Mouse (Mus musculus) left cerebral cortex, postnatal 14 days (tissue): ENCODE results near the gene Frmd5. TPM values are rescaled to one million over a fixed set of nuclear protein-coding genes. Genes with fewer than 3 reads are reported as not detected.
"Not testable (repeated sequence)": the region's sequence is repeated elsewhere in the genome, so short reads cannot be mapped to it uniquely, and the experiment has no call there.

ENCODE experiments used
- DNase-seq, 2 experiments: peaks; one replicate each; pipeline ENCODE4 v3.0.0; 2021 to 2022; ENCODE audit warnings: low spot score in 2 of 2, mixed read lengths in 1 of 2
- intact Hi-C: fragments of 180-260 bp; cut with DNase I; formaldehyde crosslinking; loops from one replicate; pipeline ENCODE4 v1.15.1; 2025
- long read RNA-seq, 2 experiments: library from polyadenylated mRNA; stranded (forward); transcript quantifications; one replicate each; pipeline ENCODE4 v2.0.0; 2021
- total RNA-seq, 2 experiments: library from RNA; stranded (reverse); gene quantifications; 2 replicates each; pipeline ENCODE4 v1.2.3; 2021

Frmd5 gene
- 10 to 100 TPM; 47.7 to 54.5 TPM for total RNA-seq
- long read RNA-seq, experiment 1, partial matches to known transcripts = 7 of 19 reads
- long read RNA-seq, experiment 1, other reads (novel, unspliced or antisense) = 12 of 19 reads
- long read RNA-seq, experiment 2, partial matches to known transcripts = 13 of 21 reads
- long read RNA-seq, experiment 2, other reads (novel, unspliced or antisense) = 8 of 21 reads

DNA sequence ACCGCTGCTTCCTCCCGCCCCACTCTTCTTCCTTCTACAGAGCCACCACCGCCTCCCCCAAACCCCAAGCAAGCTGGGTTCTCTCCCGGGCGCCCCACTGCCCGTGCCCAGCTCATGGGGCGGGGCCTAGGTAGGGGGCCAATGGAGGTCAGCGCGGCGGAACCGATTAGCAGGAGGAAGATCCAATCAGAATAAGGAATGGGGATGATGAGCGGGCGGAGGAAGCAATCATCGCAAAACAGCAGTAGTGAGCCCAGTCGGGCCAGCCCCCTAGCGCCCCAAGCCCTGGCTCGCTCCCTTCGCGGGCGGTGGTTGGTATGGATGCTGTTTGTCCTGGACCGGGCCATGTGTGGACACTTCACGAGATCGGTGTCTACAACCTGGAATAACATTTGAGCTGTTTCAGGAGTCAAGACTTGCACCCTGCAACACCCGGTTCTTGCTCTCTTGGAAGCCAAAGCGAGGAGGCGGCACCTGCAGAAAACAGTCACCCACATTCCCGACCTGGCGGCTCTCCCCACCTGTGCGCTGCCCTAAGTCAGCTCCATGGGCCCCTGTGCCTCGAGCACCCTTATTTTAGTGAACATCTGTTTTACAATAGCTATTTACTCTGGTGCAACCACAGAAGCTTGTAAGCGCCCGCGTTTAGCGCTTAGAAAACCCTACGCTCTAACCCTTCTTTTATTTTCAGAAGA lies at the start of gene Frmd5:
TSS of gene Frmd5 (minus strand) at position 129 of the 695 bp plus-strand sequence.
- intact Hi-C loops = no loop called here
- peak; percentile 94 to 95 for DNase-seq

DNA sequence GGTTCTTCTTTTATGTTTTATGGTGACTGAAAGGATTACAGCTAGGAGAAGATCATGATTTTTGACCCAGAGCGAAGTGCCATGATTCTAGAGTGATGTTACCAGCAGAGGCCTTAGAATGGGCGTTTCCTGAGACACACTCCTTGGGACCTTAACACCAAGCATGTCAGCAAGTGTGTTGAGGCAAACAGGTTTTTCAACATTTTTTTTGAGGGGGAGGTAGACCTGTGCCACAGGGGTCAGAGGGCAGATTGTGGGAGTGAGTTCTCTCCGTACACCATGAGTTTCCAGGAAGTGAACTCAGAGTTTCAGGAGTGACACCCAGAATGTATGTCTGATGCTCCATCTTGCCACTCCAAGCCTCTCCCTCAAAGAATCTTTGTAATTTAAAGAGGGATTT lies 47.1 kb upstream of the Frmd5 start:
- intact Hi-C loops = no loop called here
- DNase-seq = no peak

DNA sequence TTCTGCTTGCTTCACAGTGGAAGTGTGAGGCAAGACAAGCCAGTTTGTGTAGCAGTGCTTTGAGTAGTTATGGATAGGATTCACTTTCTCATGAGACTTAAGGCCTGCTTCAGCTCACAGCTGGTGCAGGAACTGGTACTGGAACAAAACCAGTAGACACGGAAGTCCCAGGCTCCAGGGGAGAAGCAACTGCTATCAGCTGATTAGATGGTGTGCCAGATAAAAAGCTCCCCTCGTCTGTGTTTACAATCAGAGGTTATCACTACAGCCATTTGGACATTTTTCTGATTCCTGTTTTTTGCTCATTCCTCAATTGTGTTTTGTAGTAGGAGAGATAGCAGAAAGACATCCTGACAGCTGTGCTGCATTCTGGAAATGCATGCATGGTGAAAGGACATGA lies 45.2 kb upstream of the Frmd5 start:
- no peak for DNase-seq
- intact Hi-C loops = no loop called here

DNA sequence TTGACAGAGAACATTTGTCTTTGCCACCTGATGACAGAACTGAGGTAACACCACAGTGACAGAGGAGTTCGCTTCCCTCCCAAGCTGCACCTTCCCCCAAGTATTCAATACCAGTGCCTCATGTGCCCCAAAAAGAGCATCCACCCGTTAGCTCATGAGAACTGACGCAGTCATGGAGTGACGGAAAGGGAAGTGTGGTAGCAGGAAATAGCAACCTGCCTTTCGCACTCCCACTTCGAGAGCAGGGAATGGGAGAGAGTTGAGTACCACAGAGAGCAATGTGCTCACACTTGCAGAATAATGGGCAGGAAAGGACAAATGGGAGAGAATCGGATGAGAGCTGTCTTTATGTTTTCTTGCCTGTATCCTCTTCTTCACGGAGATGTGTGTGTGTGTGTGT lies 39.2 kb upstream of the Frmd5 start:
- no peak for DNase-seq
- intact Hi-C loops = no loop called here

DNA sequence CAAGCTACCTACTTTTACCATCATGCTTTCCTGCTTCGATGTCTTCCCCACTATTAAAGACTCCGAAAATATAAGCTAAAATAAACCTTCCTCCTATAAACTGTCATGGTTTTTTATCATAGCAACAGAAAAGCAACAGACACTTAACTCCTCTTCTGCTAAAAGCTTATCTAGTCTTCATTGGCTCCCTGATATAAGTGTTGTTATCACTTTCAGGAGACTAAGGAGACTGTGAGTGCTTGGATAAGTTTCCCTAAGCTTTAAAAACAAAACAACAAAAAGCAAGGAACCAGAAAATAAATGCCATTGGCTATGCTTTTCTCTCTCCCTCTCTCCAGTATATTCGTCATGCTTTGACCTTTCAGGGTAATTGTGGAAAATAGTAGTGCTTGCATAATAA lies 35.4 kb upstream of the Frmd5 start:
- intact Hi-C loops = no loop called here
- DNase-seq = no peak

DNA sequence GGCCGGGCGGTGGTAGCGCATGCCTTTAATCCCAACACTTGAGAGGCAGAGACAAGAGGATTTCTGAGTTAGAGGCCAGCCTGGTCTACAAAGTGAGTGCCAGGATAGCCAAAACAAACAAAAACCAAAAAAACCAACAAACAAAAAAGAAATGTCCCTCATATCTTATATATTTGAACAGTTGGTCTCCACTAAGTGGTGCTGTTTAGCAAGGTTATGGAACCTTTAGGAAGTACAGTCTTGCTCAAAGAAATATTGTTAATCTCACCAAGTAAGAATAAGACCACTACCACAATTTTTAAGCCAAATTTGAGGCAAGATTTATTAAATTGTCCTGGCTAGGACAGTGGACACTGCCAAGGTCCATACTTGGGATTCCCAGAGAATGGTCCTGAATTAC lies 34.6 kb upstream of the Frmd5 start:
- no peak for DNase-seq
- intact Hi-C loops = no loop called here

DNA sequence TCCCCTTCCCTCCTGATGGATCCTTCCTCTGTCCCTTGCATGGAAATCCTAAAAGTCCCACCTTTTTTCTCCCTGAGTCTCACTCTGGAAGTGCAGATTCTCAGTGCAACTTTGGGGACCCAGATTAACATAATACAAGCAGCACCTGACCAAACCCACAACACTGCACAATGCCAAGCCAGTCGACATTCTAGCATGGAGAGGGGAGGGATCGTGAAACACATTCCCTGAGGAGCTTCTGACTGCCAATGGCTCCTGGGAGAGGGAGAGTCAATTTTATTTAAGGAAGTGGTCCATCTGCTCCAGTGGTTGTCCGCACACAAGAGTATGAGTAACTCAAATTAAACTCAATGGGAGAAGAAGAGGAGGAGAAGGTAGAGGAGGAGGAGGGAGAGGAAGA lies 28.0 kb upstream of the Frmd5 start:
- peak in 1 of 2 experiments; percentile 18 for DNase-seq
- intact Hi-C loops = no loop called here

DNA sequence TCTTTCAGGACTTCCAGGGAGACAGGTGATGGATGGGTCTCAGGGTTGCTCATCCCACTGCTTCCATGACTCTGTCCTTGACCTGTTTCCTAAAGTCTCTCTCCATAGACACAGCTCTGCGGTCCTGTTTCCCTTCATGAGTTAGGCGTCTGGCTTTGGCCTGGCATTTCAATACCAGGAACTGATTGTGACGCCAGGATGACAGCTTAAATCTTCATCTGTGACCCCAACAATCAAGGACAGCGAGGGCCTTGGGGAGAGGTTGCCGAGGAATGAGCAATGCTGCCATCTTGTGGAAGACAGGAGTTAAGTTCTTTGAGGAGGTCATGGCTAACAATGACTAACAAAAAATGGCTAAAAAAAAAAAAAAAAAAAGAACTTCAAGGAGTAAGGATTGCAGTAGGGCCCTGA lies 25.6 kb upstream of the Frmd5 start:
- peak; percentile 63 to 68 for DNase-seq
- intact Hi-C loops = loop anchor here (2.0 kb wide), 1 partner anchor 262 kb away; no protein-coding TSS in a partner anchor

DNA sequence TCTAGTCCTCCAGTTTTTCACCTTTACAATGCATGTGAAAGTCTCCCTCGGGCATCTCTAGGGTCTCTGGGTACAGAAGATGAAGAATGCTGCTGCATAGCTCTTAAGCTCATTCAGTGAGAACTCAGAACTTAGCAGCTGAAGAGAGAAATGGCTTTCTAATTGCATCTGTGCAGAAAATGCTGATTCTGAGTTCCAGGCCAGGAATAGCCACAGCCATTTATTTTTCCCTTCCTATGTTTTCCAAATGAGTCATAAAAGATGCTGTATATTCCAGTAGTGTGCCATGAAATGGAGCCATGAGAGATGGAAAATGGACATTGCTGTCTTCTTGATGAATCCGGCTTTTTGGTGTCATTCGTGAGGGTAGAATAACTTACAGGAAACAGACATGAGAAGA lies 21.5 kb upstream of the Frmd5 start:
- no peak for DNase-seq
- intact Hi-C loops = no loop called here

DNA sequence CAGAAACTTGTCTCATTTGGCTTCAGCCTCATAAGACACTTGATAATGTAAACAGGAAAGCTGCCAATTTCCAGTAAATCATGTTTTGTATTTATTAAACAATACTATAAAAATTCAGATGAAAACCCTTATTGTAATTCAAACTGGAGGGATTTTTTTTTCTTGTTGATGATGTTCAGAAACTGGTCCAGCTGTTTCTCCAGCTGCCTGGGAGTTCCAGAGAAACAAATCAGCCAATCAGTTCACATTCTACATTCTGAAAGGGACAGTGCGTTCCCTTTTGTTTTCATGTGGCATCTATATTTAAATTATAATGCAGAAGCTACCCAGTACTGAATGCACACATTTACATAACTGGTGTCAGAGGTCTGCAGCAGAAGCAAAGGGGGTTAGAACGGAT lies 19.3 kb upstream of the Frmd5 start:
- no peak for DNase-seq
- intact Hi-C loops = no loop called here

DNA sequence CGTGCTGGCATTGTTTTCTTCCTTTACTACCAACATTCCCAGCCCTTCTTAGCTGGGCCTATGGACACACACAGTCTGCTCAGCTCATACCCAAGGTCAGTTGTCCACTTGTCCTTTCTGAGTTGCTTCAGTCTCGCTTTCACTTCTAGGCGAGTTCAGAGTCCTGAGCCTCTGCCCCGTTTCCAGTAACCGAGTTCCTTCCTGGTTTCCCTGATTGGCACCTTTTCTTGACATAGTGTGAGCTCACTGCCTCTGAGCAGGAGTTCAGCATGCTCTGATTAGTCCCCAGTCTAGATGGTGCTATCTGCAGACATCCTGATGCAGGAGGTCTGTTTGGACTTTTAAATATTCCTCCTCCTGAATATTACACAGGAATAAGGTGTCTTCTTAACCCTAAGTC lies 17.8 kb upstream of the Frmd5 start:
- intact Hi-C loops = no loop called here
- DNase-seq = no peak

DNA sequence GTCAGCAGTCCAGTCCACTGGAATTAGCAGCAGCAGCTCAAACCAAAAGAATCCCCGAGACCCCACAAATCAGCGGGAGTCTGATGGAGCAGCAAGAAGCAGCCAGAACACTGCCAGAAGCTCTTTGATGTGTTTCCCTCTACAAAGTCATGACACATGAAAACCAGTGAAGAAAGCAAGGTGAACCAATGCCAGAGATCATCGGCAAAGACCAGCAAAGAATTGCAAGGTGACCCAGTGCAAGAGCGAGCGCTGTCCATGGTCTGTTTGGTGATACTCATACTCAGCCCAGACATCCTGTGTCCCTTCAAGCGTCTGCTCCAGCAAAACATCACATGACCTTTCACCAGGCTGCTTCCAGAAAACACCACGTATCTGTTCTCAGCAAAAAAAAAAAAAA lies 14.9 kb upstream of the Frmd5 start:
- DNase-seq = no peak
- intact Hi-C loops = no loop called here

DNA sequence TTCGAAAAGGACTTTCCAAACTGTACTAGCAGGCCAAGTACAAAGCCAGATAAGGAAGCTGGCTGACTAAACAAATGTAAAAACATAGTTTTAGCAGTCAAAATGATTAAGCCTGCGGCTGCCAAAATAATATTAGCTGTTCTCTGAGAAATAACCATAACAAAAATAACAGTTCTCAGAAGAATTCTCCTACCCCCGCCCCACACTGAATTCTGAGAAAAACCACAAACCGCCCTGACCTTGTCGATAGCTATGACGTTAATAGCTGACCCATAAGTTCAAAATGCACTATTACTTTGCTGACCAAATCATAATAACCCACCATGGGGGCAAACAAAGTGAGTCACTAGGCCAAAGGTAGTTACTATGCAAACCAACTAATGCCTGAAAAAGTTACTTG lies 4.0 kb upstream of the Frmd5 start:
- intact Hi-C loops, DNase-seq: not testable (repeated sequence)

DNA sequence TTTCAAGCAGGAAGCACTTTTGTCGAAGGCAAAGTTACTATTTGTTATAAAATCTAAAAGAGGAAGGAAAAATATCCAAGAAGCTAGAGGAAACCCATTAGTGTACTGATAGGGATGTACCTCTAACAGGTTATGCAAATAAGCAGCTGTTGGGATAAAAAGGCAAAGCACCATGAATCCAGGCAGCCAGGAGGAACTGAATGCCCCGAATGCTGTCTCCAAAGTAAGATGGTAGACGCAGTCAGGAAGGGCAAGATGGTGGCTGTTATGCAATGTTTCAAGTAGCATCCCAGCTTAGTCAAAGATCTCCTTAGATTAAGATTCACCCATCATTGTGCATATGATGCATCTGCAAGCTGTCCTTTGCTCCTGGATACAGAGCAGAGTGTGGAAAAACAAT lies 2.2 kb upstream of the Frmd5 start:
- no peak for DNase-seq
- intact Hi-C loops = no loop called here

DNA sequence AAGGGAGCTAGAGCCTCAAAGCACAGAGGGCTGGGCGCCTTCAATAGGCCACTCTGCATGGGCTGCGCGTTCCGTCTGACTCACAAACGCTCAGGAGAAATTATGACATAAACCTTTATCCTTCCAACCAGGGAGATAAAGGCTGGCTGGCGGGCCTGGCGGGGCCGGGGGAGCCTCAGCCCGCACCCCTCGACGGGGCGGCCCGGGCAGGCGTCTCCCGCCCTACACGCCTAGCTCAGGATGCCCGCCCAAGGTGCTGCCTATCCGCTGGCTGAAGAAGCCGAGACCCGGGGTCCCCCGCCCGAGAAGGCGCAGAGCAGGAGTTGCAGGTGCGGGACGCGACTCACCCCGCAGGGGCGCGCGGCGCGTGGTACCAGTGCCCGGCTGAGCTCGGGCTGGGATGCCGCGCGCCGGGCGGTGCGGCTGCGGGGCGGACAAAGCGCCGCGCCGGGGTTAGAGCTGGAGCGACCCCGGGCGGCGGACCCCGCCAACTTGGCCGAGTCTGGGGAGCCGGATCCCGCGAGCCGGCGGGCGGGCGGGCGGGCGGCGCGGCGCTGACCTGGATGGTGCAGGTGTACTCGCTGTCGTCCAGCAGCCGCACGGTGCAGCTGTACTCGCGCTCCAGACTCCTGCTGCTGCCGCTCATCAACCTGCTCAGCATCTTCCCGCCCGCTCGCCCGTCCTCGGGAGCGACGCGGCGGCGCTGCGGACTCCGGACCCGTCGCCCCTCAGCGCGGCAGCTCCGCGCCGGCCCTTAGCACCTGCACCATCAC lies 530 bp downstream of the Frmd5 start:
- intact Hi-C loops = no loop called here

DNA sequence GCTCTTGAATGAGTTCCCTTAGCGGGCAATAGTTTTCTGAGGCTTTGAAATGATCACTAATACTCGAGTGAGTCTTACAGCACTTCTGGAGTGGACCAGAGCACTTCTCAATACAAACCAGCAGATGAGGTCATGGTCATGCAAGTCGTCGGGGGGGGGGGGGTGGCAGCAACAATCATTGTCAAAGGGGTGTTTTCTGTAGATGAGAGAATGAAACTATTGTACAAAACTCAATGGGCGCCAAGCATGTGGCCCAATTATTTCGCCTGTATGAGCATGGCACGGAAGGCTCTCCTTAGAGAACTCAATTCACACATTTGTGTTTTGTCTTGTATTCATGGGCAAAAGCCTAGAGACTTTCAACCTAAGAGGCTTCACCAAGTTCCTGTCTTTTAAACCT lies 7.8 kb downstream of the Frmd5 start:
- DNase-seq = no peak
- intact Hi-C loops = no loop called here

More for the DNA sequence above, 530 bp downstream of the Frmd5 start:
- peak; percentile 30 to 39 for DNase-seq

DNA sequence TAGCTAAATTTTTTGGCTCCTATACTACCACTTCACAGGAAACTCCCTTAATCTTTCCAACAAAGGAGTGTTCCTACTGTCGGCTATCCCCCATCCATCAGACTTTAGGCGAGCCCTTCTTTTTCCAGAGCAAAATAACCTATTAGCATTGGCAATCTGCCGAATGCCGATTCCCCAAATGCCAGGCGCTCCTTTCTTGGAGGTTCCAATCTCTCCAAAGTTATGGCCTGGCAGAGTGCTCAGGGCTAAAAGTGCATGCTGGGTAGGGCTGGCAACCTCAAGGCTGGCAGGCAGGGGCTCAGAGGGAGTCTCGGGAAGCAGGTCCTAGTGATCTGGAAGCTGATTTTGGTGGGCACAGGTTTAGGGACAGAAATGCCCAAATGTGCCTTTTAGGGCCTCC lies 10.9 kb downstream of the Frmd5 start:
- no peak for DNase-seq
- intact Hi-C loops = no loop called here

DNA sequence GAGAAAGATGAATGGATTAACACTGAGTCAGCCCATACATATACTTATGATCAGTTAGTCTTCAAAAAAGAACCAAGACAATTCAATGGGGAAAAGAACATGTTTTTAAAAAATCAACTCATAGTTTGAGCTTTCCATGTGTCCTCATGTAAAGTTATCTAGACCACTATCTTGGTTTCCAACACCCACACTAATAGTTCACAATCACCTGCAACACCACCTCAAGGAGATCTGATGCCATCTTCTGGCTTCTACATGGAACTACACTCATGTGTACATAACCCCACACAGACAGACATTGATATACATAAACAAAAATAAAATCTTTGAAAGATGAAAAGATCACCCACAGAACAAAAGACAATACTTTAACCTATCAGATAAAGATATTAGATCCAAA lies 17.1 kb downstream of the Frmd5 start:
- no peak for DNase-seq
- intact Hi-C loops = no loop called here

DNA sequence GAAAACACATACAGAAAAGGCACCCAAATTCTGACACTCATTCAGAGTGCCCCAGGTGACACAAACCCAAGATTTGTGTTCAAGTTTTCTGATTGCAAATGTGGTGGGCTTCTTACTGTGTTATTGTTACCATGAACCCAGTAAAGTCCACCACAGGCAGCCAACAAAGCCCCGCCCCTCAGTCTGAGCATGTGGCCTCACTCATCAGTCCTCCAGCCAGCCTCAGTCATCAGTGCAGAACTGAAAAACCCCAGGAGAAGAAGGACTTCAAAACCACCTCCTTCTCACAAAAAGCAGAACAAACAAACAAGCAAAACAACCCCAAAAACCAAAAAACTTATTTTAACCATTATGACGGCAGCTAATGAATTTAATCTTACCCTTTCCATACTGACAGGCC lies 18.5 kb downstream of the Frmd5 start:
- intact Hi-C loops = no loop called here
- no peak for DNase-seq

DNA sequence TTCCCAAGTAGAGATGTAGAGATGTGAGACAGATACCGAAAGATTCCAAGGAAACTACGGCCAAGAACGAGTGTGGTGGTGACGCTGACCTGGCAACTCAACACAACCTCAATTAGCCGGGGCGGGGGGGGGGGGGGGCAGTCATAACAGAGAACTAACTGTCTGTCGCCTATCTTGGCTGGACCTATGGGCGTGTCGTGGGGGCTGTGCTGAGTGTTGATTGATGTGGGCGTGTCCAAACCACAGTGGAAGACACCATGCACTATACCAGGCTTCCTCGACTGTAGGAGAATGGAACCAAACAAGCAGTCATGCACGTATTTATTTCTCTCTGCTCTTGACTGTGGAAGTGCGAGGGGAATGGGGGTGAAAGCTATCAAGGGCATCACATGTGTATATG lies 19.1 kb downstream of the Frmd5 start:
- intact Hi-C loops = no loop called here
- no peak for DNase-seq

DNA sequence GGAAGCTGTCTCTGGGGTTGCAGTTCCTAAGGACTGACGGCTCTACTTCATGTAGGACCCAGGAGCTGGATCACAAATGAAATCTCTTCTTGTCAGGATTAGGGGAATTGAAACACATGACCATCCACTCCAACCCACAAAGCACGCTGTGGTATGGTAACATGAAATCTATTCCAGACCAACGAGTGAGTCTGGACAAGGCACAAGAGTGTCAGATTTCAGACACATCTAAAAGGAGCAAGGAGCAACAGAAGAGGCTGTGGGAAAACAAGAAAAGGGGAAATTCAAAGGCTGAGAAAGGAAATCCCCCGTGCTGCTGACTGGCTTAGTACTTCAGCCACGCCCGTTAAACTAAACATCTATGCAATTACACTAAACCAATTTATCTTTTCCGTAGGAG lies 19.6 kb downstream of the Frmd5 start:
- DNase-seq = no peak
- intact Hi-C loops = no loop called here
